Mouse (Mus musculus) thymus, adult 2 months (tissue): Measurements from ENCODE around the gene Rnase4. TPM values are rescaled to one million over a fixed set of nuclear protein-coding genes. Genes with fewer than 3 reads are reported as not detected.

ENCODE experiments used
- DNase-seq: peaks from one replicate; pipeline ENCODE4 v3.0.0; 2021
- H3K27ac ChIP-seq: fragments of 200-500 bp; 2 replicates; pipeline ENCODE4 v1.5.1; 2012; ENCODE audit warnings: low read length, control low read depth; ENCODE audit not compliant: control insufficient read depth, insufficient read depth
- H3K27me3 ChIP-seq: fragments of 200-500 bp; 2 replicates; pipeline ENCODE4 v1.6.1; 2012; ENCODE audit warnings: mild to moderate bottlenecking, low read length, moderate library complexity, mixed read lengths; ENCODE audit not compliant: control insufficient read depth, insufficient read depth
- H3K36me3 ChIP-seq: fragments of 200-500 bp; 2 replicates; pipeline ENCODE4 v1.6.1; 2012; ENCODE audit warnings: mild to moderate bottlenecking, low read length, moderate library complexity; ENCODE audit not compliant: control insufficient read depth, insufficient read depth
- H3K4me1 ChIP-seq: fragments of 200-500 bp; replicated peaks from 2 replicates; pipeline ENCODE4 v1.6.1; 2012; ENCODE audit warnings: low read length; ENCODE audit not compliant: control insufficient read depth, insufficient read depth
- H3K4me3 ChIP-seq: fragments of 200-500 bp; 2 replicates; pipeline ENCODE4 v1.5.1; 2012; ENCODE audit warnings: mild to moderate bottlenecking, low read length, control low read depth, moderate library complexity; ENCODE audit not compliant: control insufficient read depth, insufficient read depth
- CTCF ChIP-seq: fragments of 200-500 bp; IDR thresholded peaks from 2 replicates; pipeline ENCODE4 v1.5.1; 2012; ENCODE audit warnings: mild to moderate bottlenecking, control low read depth, low read length, moderate library complexity, borderline replicate concordance; ENCODE audit not compliant: control insufficient read depth, poor library complexity, insufficient read depth; ENCODE audit errors: extremely low read depth
- POLR2A ChIP-seq: fragments of 200-500 bp; IDR thresholded peaks from 2 replicates; pipeline ENCODE4 v1.6.1; 2012; ENCODE audit warnings: mild to moderate bottlenecking, low read length, control low read depth, moderate library complexity; ENCODE audit not compliant: control insufficient read depth, poor library complexity, insufficient read depth; ENCODE audit errors: extremely low read depth
- WGBS: fragments of 180-500 bp; shearing (Covaris S2); methylation state at CpG from one replicate; pipeline ENCODE4 v1.1.7; 2018; 5-methylcytosine and 5-hydroxymethylcytosine counted together
- polyA plus RNA-seq: library from polyadenylated mRNA; depleted of rRNA; stranded (reverse); fragments of >200 nt; gene quantifications from 2 replicates; pipeline ENCODE4 v1.2.3, GENCODE M21; 2012

Gene Rnase4
- polyA plus RNA-seq, 1 experiment, result 52.1 TPM

DNA sequence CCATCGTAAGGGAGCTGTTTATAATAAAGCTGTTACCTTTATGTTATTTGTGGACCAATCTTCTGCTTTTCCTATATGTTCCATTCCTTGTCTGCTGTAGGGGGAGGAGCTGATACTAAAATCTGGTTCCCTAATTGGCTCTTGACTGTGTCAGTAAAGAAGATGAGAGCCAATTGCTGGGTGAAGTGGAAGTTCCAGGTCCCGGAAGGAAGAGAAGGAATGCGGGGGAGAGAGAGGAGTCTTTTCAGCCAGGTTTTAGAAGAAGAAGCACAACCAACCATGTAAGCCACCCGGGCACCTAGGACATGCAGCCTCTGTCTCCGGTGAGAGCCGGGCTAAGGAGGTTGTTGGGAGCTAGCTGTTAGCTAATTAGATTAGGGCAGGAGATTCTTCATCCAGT, 34.8 kb downstream of the Rnase4 start:
- 97% methylated on average over 6 of the region's 6 CpGs for WGBS

GRCm38 (mm10) chr14:51127648-51128258, 36.9 kb downstream of the Rnase4 start:
- 72% methylated on average over 2 of the region's 2 CpGs for WGBS
- TF ChIP-seq CTCF (no peak), POLR2A (no peak)
- peaks cover 4% of the 10 kb centered on the region; the same call in 1 of the 2 replicates for H3K4me1 ChIP-seq
- no peak overlapping the region for H3K27ac ChIP-seq
- H3K36me3 ChIP-seq, result no peaks in the 10 kb centered on the region
- DNase-seq, result no peak
- no peak overlapping the region for H3K4me3 ChIP-seq
- H3K27me3 ChIP-seq, result no peaks in the 10 kb centered on the region

More for the DNA sequence above, 34.8 kb downstream of the Rnase4 start:
- Histone ChIP-seq H3K27me3 (no peaks in the 10 kb centered on the region), H3K4me3 (no peak overlapping the region), H3K36me3 (no peaks in the 10 kb centered on the region), H3K27ac (no peak overlapping the region), H3K4me1 (peaks cover 4% of the 10 kb centered on the region; the same call in 1 of the 2 replicates)
- TF ChIP-seq POLR2A, result no peak
- TF ChIP-seq CTCF, result no peak
- DNase-seq, result no peak

GRCm38 (mm10) chr14:51128775-51129623, 38.1 kb downstream of the Rnase4 start:
- WGBS, result 28% methylated on average over 9 of the region's 9 CpGs
- H3K36me3 ChIP-seq, result no peaks in the 10 kb centered on the region
- no peak for DNase-seq
- H3K4me3 ChIP-seq, result no peak overlapping the region
- H3K27me3 ChIP-seq, result no peaks in the 10 kb centered on the region
- TF ChIP-seq POLR2A, result no peak
- no peak for TF ChIP-seq CTCF
- H3K4me1 ChIP-seq, result peaks cover 4% of the 10 kb centered on the region; the same call in 1 of the 2 replicates
- no peak overlapping the region for H3K27ac ChIP-seq

DNA sequence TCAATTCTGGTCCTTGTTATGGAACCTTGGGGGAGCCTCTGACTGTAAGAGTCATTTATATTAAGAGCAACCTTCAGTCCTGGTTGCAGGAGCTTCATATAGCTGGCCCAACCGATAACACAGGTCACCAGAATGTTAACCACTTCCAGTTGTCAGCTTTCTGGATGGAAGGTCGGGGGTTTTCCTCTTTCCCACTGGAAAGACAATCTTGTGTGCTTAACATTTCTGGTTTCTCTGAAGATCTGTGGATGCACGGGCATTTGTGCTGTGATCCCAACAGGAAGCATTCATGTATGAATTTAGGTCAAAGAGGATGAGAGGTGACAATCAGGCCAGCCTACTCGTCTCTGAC, 38.7 kb downstream of the Rnase4 start:
- no peak for DNase-seq
- Histone ChIP-seq H3K4me1 (peaks cover 4% of the 10 kb centered on the region; the same call in 1 of the 2 replicates), H3K27me3 (no peaks in the 10 kb centered on the region), H3K27ac (no peak overlapping the region), H3K36me3 (no peaks in the 10 kb centered on the region), H3K4me3 (no peak overlapping the region)
- WGBS, result 52% methylated on average over 4 of the region's 4 CpGs
- no peak for TF ChIP-seq CTCF
- TF ChIP-seq POLR2A, result no peak

GRCm38 (mm10) chr14:51130315-51130940, 39.6 kb downstream of the Rnase4 start:
- Histone ChIP-seq H3K27me3 (no peaks in the 10 kb centered on the region), H3K27ac (no peak overlapping the region), H3K4me1 (peaks cover 4% of the 10 kb centered on the region; the same call in 1 of the 2 replicates), H3K36me3 (no peaks in the 10 kb centered on the region), H3K4me3 (no peak overlapping the region)
- TF ChIP-seq POLR2A (no peak), CTCF (no peak)
- 60% methylated on average over 9 of the region's 9 CpGs for WGBS
- no peak for DNase-seq

DNA sequence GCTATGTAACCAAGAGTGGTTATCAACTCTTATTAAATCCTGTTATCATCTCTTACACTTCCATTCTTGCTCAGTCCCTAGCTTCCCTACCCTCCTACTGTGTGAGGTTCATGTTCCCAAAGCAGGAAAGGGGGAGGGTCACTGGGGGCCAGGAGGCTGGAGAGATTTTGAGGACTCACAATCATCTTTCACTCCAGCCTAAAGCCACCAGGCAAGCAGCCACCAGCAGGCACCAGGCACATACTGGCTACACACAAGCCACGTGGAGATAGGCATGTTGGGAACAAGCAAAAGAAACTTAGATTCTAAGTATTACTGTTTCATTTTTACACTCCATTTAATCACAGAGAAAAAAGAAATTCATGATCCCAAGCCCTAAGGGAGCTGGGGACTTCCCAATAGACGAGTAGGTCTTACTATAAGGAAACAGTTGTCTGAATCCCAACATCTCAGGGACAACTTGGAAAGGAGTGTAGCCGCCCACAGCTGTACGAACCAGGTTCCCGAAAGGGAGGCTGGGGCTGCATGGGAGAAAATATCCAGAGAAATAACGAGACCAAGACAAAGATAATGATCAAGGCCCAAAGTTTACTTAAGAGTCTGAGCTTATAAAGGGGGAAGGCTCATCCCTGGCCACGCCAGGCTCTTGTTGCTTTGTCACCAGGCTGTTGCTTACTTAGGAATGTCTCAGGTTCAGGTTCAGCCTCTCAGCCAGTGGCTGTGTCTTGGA, 40.4 kb downstream of the Rnase4 start:
- H3K4me3 ChIP-seq, result no peak overlapping the region
- H3K27me3 ChIP-seq, result no peaks in the 10 kb centered on the region
- TF ChIP-seq POLR2A (no peak), CTCF (no peak)
- DNase-seq, result no peak
- no peaks in the 10 kb centered on the region for H3K36me3 ChIP-seq
- H3K4me1 ChIP-seq, result peaks cover 4% of the 10 kb centered on the region; the same call in 1 of the 2 replicates
- 86% methylated on average over 7 of the region's 7 CpGs for WGBS
- no peak overlapping the region for H3K27ac ChIP-seq
